Mouse (Mus musculus): ENCODE results near the gene 4930469K13Rik.
"Not testable (repeated sequence)": the region's sequence is repeated elsewhere in the genome, so short reads cannot be mapped to it uniquely, and the experiment has no call there.

The 4930469K13Rik gene

GRCm38 (mm10) chr11:34098422-34098821 is at the start of gene 4930469K13Rik:
Gene 4930469K13Rik (minus strand): TSS chr11:34098554.
- DNase-seq (ENCODE audit: low spot score) = no peak

GRCm38 (mm10) chr11:34146934-34147333 is 48.6 kb upstream of the 4930469K13Rik start:
- no peak for DNase-seq (ENCODE audit: low spot score)

GRCm38 (mm10) chr11:34144421-34144820 is 46.1 kb upstream of the 4930469K13Rik start:
- no peak for DNase-seq (ENCODE audit: low spot score)

- no peak for DNase-seq (ENCODE audit: low spot score)
Measured at GRCm38 (mm10) chr11:34143984-34144383, 45.6 kb upstream of the 4930469K13Rik start.

- DNase-seq (ENCODE audit: low spot score) = no peak
Measured at GRCm38 (mm10) chr11:34139296-34139695, 40.9 kb upstream of the 4930469K13Rik start.

- DNase-seq (ENCODE audit: low spot score) = no peak
Measured at GRCm38 (mm10) chr11:34128412-34128811, 30.1 kb upstream of the 4930469K13Rik start.

GRCm38 (mm10) chr11:34125727-34126126 is 27.4 kb upstream of the 4930469K13Rik start:
- not testable (repeated sequence) for DNase-seq (ENCODE audit: low spot score)

- no peak for DNase-seq (ENCODE audit: low spot score)
Measured at GRCm38 (mm10) chr11:34124852-34125251, 26.5 kb upstream of the 4930469K13Rik start.

- no peak for DNase-seq (ENCODE audit: low spot score)
Measured at GRCm38 (mm10) chr11:34123147-34123546, 24.8 kb upstream of the 4930469K13Rik start.

GRCm38 (mm10) chr11:34118319-34118718 is 20.0 kb upstream of the 4930469K13Rik start:
- no peak for DNase-seq (ENCODE audit: low spot score)

GRCm38 (mm10) chr11:34117581-34117980 is 19.2 kb upstream of the 4930469K13Rik start:
- no peak for DNase-seq (ENCODE audit: low spot score)

GRCm38 (mm10) chr11:34116572-34117135 is 18.3 kb upstream of the 4930469K13Rik start:
- DNase-seq (ENCODE audit: low spot score) = no peak

- no peak for DNase-seq (ENCODE audit: low spot score)
Measured at GRCm38 (mm10) chr11:34113760-34114159, 15.4 kb upstream of the 4930469K13Rik start.

- no peak for DNase-seq (ENCODE audit: low spot score)
Measured at GRCm38 (mm10) chr11:34112781-34113380, 14.5 kb upstream of the 4930469K13Rik start.

- no peak for DNase-seq (ENCODE audit: low spot score)
Measured at GRCm38 (mm10) chr11:34111940-34112339, 13.6 kb upstream of the 4930469K13Rik start.

- DNase-seq (ENCODE audit: low spot score) = no peak
Measured at GRCm38 (mm10) chr11:34109260-34109659, 10.9 kb upstream of the 4930469K13Rik start.

- DNase-seq (ENCODE audit: low spot score) = no peak
Measured at GRCm38 (mm10) chr11:34104919-34105318, 6.6 kb upstream of the 4930469K13Rik start.

GRCm38 (mm10) chr11:34101827-34102226 is 3.5 kb upstream of the 4930469K13Rik start:
- DNase-seq (ENCODE audit: low spot score) = no peak

- no peak for DNase-seq (ENCODE audit: low spot score)
Measured at GRCm38 (mm10) chr11:34087064-34087463, 11.3 kb downstream of the 4930469K13Rik start.

- no peak for DNase-seq (ENCODE audit: low spot score)
Measured at GRCm38 (mm10) chr11:34086164-34086751, 12.1 kb downstream of the 4930469K13Rik start.

- DNase-seq (ENCODE audit: low spot score) = no peak
Measured at GRCm38 (mm10) chr11:34084639-34085038, 13.7 kb downstream of the 4930469K13Rik start.

GRCm38 (mm10) chr11:34083795-34084194 is 14.6 kb downstream of the 4930469K13Rik start:
- no peak for DNase-seq (ENCODE audit: low spot score)

Data from ovary, postnatal 10 days (tissue).